Mouse (Mus musculus) E14TG2a.4 (cell line): ENCODE results near the gene Smap2.

Experiments
- CTCF ChIP-seq: conservative IDR thresholded peaks from 2 replicates; pipeline ENCODE4 v1.5.1; 2014; ENCODE audit warnings: low read length
- NANOG ChIP-seq: IDR thresholded peaks from 2 replicates; pipeline ENCODE4 v1.6.1; 2014; ENCODE audit warnings: borderline replicate concordance, low read length, mixed read lengths
- POU5F1 ChIP-seq: IDR thresholded peaks from 2 replicates; pipeline ENCODE4 v1.6.1; 2014; ENCODE audit warnings: low read length, borderline replicate concordance

DNA sequence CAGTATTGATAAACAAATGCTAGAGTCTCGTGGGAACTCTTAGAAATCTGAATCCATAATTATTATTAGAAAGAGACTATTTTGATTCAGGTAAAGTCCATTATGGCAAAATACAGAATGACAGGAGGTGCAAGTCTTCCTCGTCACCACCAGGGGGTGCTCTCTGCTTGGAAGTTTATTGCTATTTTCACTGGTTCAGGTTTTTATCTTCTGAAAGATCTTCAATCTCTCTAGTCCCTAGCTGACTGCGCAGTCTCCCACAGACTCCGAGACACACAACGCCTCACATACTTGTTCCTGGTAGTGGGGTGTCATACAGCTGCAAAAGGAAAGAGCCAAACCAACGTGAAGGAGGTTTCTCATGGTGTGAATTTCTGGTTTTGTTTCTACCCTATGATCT, 30.6 kb downstream of the Smap2 start:
- TF ChIP-seq CTCF (peak; percentile 94), POU5F1 (no peak), NANOG (no peak)
